Mouse (Mus musculus) stomach, postnatal 0 days (tissue): ENCODE results near the gene Tax1bp3. TPM values are rescaled to one million over a fixed set of nuclear protein-coding genes. Genes with fewer than 3 reads are reported as not detected.

Experiments
- ATAC-seq: fragments of 200-750 bp; cut with Nextera tagmentation; 2 replicates; pipeline ENCODE4 v1.8.0; 2017; ENCODE audit not compliant: low FRiP score, low TSS enrichment
- DNase-seq: peaks from one replicate; pipeline ENCODE4 v3.0.0-alpha.2; 2016; ENCODE audit warnings: low spot score
- H3K27ac ChIP-seq: fragments of 300-500 bp; sonication (generic); replicated peaks from 2 replicates; pipeline ENCODE4 v1.5.1; 2014; ENCODE audit warnings: mild to moderate bottlenecking, control low read depth
- H3K27me3 ChIP-seq: fragments of 300-500 bp; sonication (generic); 2 replicates; pipeline ENCODE4 v1.6.1; 2014; ENCODE audit warnings: low read length; ENCODE audit not compliant: control insufficient read depth, insufficient read depth
- H3K36me3 ChIP-seq: fragments of 300-500 bp; sonication (generic); 2 replicates; pipeline ENCODE4 v1.6.1; 2014; ENCODE audit warnings: low read length, mixed read lengths; ENCODE audit not compliant: control insufficient read depth, insufficient read depth
- H3K4me1 ChIP-seq: fragments of 300-500 bp; sonication (generic); replicated peaks from 2 replicates; pipeline ENCODE4 v1.6.1; 2014; ENCODE audit warnings: antibody characterized with exemption; ENCODE audit not compliant: control insufficient read depth, insufficient read depth
- H3K4me2 ChIP-seq: fragments of 300-500 bp; sonication (generic); replicated peaks from 2 replicates; pipeline ENCODE4 v1.6.1; 2014; ENCODE audit warnings: low read depth, mild to moderate bottlenecking, control low read depth, moderate library complexity
- H3K4me3 ChIP-seq: fragments of 300-500 bp; sonication (generic); 2 replicates; pipeline ENCODE4 v1.5.1; 2014; ENCODE audit warnings: low read depth, low read length, control low read depth
- H3K9ac ChIP-seq: fragments of 300-500 bp; sonication (generic); 2 replicates; pipeline ENCODE4 v1.6.1; 2014; ENCODE audit warnings: mild to moderate bottlenecking, low read length, control low read depth, mixed read lengths
- H3K9me3 ChIP-seq: fragments of 300-500 bp; sonication (generic); 2 replicates; pipeline ENCODE4 v1.6.1; 2016; ENCODE audit warnings: low read length; ENCODE audit not compliant: control insufficient read depth
- CTCF ChIP-seq: IDR thresholded peaks from 2 replicates; pipeline ENCODE4 v1.5.1; 2016; ENCODE audit warnings: antibody characterized with exemption, low read depth, mild to moderate bottlenecking, moderate library complexity
- EP300 ChIP-seq: optimal IDR thresholded peaks from 2 replicates; pipeline ENCODE3; 2016; ENCODE audit warnings: antibody characterized with exemption
- WGBS: fragments of 180-500 bp; shearing (Covaris S2); extraction: QIAGEN DNeasy Blood & Tissue Kit; methylation state at CpG from one replicate; pipeline ENCODE4 v1.1.7; 2014; 5-methylcytosine and 5-hydroxymethylcytosine counted together
- polyA plus RNA-seq: library from polyadenylated mRNA; unstranded; fragments of >200 nt; fragmentation: Nextera tagmentation; extraction: Ambion mirVana; gene quantifications from 2 replicates; pipeline ENCODE4 v1.2.1, GENCODE M21; 2015

Tax1bp3 gene
- polyA plus RNA-seq, 1 experiment from 2014 or later, result 176 TPM

DNA sequence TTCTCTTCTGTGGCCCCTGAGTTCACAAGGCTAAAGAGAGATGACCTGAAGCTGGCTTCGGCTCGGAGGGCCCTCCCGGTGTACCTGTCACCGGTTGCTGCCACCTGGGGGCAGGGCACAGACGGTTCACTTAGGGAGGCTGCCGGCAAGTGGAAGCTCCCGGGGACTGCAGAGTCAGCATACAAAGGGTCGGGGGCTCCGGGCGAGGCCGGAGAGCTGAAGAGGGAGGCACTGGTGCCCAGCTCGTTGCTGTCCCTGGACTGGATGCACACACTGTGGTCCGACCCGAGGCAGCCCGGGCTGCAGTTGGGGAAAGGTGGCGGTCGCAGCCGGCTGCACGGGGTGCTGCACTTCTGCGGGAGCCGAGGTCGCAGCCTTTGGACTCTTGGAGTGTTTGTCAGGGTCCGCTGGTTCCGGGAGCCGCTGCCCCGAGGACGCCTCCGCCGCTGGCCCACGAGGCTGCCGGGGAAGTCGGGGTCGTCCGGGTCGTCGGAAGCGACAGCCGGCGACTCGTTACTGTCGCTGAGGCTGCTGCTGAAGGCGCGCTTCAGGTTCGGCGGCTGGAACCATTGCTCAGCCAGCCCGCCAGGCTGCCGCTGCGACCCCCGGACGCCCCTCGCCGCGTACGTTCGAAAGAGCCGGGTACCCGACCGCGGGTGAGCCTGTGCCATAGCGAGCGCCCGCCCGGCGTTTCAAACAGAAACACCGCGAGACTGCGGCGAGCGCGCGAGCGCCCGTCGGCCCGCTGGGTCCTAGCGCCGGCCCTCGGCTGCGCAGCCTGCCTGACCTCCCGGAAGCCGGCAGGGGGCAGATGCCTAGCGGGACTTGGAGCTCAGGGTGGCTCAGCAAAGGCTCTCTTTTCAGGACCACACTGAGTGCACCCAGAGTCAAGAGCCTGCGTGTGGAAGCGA, 39.0 kb upstream of the Tax1bp3 start, which contains the start of gene Haspin:
TSS of gene Haspin (minus strand) at position 704 of the 911 bp plus-strand sequence.
- H3K9ac ChIP-seq, result peak within 1 kb of the TSS; percentile 75
- no peaks in the 10 kb centered on the region for H3K9me3 ChIP-seq
- H3K36me3 ChIP-seq, result no peaks in the 10 kb centered on the region
- H3K27me3 ChIP-seq, result no peaks in the 10 kb centered on the region
- H3K27ac ChIP-seq, result no peak within 1 kb of the TSS
- WGBS, result under 1% methylated on average over 84 of the region's 84 CpGs
- ATAC-seq (peak; percentile 94), DNase-seq (peak; percentile 93)
- H3K4me3 ChIP-seq, result peak within 1 kb of the TSS; percentile 85
- H3K4me1 ChIP-seq, result no peaks in the 10 kb centered on the region
- peak within 1 kb of the TSS; percentile 89 for H3K4me2 ChIP-seq
- TF ChIP-seq CTCF (peak; percentile 97), EP300 (peak; percentile 98)

- no peak for TF ChIP-seq CTCF
- no peak for TF ChIP-seq EP300
- Histone ChIP-seq H3K36me3 (no peaks in the 10 kb centered on the region), H3K9ac (no peak overlapping the region), H3K27ac (no peak overlapping the region), H3K9me3 (no peaks in the 10 kb centered on the region), H3K4me3 (no peak overlapping the region), H3K27me3 (no peaks in the 10 kb centered on the region), H3K4me1 (no peaks in the 10 kb centered on the region), H3K4me2 (no peak overlapping the region)
- DNase-seq (no peak), ATAC-seq (no peak)
- 69% methylated on average over 1 of the region's 1 CpGs for WGBS
These were observed 32.6 kb upstream of the Tax1bp3 start for GRCm38 (mm10) chr11:73144261-73144681.

DNA sequence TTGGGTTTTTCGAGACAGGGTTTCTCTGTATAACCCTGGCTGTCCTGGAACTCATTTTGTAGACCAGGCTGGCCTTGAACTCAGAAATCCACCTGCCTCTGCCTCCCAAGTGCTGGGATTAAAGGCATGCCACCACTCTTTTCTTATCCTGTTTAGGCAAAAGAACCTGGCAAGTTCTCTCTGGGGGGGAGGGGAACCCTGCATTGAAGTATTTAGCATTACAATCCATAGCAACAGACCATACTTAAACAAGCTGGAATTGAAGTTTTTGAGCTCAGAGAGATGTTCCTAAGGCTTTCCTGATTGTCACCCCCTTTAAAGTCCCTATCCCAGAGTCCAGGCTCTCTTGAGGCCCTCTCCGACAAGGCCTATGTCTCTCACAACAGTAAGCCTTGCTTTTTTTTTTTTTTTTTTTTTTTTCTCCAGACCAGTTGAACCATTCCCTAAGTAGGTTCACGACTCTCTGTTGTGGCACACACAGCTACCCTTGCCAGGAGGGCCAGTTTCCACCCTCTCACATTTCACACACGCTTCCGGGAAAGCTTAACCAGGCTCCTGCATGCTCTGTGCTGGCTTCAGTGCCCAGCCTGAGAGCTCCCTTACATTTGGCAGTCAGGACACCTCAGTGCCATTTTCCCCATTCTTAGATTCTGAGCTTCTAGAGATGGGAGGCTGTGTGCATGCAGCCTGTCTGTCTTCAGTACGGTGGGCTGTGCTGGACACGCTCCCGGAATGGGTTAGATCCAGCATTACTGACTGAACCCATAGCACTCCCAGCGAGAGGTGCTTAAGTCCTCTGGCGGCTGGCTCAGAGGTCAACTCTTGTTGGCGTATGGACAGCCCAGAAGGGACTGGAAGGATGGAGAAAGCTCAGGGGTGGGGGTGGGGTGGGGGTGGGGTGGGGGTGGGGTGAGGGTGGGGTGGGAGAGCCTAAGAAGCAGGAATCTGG, 30.6 kb upstream of the Tax1bp3 start:
- H3K9ac ChIP-seq, result no peak overlapping the region
- 53% methylated on average over 10 of the region's 11 CpGs for WGBS
- H3K36me3 ChIP-seq, result no peaks in the 10 kb centered on the region
- no peak overlapping the region for H3K27ac ChIP-seq
- H3K4me1 ChIP-seq, result no peaks in the 10 kb centered on the region
- TF ChIP-seq EP300 (no peak), CTCF (no peak)
- H3K27me3 ChIP-seq, result no peaks in the 10 kb centered on the region
- DNase-seq (no peak), ATAC-seq (0 out of 2 replicates have a peak, but pooled peaks have one; percentile 12)
- no peak overlapping the region for H3K4me3 ChIP-seq
- H3K9me3 ChIP-seq, result no peaks in the 10 kb centered on the region
- no peak overlapping the region for H3K4me2 ChIP-seq

DNA sequence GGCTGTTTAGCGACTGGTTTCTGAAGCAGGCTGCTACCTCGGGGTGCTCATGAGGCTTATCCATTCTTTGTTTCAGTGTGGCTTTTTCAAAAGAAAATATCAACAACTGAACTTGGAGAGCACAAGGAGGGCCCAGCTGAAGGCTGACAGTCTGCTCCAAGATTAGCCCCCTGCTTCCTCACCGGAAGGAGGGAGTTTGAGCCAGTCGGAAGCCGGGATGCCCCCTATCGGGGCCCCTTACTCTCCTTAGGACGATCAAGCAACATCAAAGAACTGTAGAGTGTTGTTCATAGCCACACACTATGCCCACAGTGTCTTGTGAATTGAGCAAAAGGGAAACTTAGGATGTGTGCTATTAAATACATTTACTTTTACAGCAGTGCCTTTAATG, 29.9 kb upstream of the Tax1bp3 start:
- Histone ChIP-seq H3K4me2 (no peak overlapping the region), H3K4me1 (no peaks in the 10 kb centered on the region), H3K9ac (no peak overlapping the region), H3K27me3 (no peaks in the 10 kb centered on the region), H3K9me3 (no peaks in the 10 kb centered on the region), H3K36me3 (no peaks in the 10 kb centered on the region), H3K27ac (no peak overlapping the region), H3K4me3 (no peak overlapping the region)
- ATAC-seq (no peak), DNase-seq (no peak)
- 50% methylated on average over 7 of the region's 7 CpGs for WGBS
- TF ChIP-seq CTCF (no peak), EP300 (no peak)

- no peak for TF ChIP-seq CTCF
- TF ChIP-seq EP300, result no peak
- Histone ChIP-seq H3K27ac (no peak overlapping the region), H3K9me3 (no peaks in the 10 kb centered on the region), H3K4me2 (no peak overlapping the region), H3K27me3 (no peaks in the 10 kb centered on the region), H3K4me1 (no peaks in the 10 kb centered on the region), H3K4me3 (no peak overlapping the region), H3K36me3 (no peaks in the 10 kb centered on the region), H3K9ac (no peak overlapping the region)
- WGBS, result 80% methylated on average over 9 of the region's 9 CpGs
- DNase-seq, result no peak
- no peak for ATAC-seq
These were observed 28.7 kb upstream of the Tax1bp3 start for GRCm38 (mm10) chr11:73148209-73148608.
